Mouse (Mus musculus) forebrain, embryonic 10.5 days (tissue): Measurements from ENCODE around the gene Snx13. TPM values are rescaled to one million over a fixed set of nuclear protein-coding genes. Genes with fewer than 3 reads are reported as not detected.

Experiments
- DNase-seq: peaks from one replicate; pipeline ENCODE4 v3.0.0-alpha.2; 2017; ENCODE audit warnings: low spot score; ENCODE audit errors: extremely low spot score
- H3K27ac ChIP-seq: fragments of 300-500 bp; sonication (generic); 2 replicates; pipeline ENCODE4 v1.5.1; 2016; ENCODE audit warnings: mild to moderate bottlenecking
- H3K27me3 ChIP-seq: fragments of 300-500 bp; sonication (generic); 2 replicates; pipeline ENCODE4 v1.6.1; 2016; ENCODE audit warnings: mild to moderate bottlenecking; ENCODE audit not compliant: poor library complexity, severe bottlenecking
- H3K36me3 ChIP-seq: fragments of 300-500 bp; sonication (generic); replicated peaks from 2 replicates; pipeline ENCODE4 v1.6.1; 2016; ENCODE audit warnings: mild to moderate bottlenecking, moderate library complexity
- H3K4me1 ChIP-seq: fragments of 300-500 bp; sonication (generic); 2 replicates; pipeline ENCODE4 v1.6.1; 2016
- H3K4me3 ChIP-seq: fragments of 300-500 bp; sonication (generic); 2 replicates; pipeline ENCODE4 v1.5.1; 2016; ENCODE audit warnings: mild to moderate bottlenecking, moderate library complexity
- H3K9me3 ChIP-seq: fragments of 300-500 bp; sonication (generic); 2 replicates; pipeline ENCODE4 v1.6.1; 2016; ENCODE audit warnings: mild to moderate bottlenecking, moderate library complexity
- WGBS: fragments of 180-500 bp; shearing (Covaris S2); methylation state at CpG from one replicate; pipeline ENCODE4 v1.1.7; 2016; 5-methylcytosine and 5-hydroxymethylcytosine counted together
- polyA plus RNA-seq: library from polyadenylated mRNA; unstranded; fragments of >200 nt; fragmentation: Nextera tagmentation; extraction: Ambion mirVana; gene quantifications from 2 replicates; pipeline ENCODE4 v1.2.1, GENCODE M21; 2016

Snx13 gene
- polyA plus RNA-seq, 1 experiment from 2014 or later = 16.6 TPM

DNA sequence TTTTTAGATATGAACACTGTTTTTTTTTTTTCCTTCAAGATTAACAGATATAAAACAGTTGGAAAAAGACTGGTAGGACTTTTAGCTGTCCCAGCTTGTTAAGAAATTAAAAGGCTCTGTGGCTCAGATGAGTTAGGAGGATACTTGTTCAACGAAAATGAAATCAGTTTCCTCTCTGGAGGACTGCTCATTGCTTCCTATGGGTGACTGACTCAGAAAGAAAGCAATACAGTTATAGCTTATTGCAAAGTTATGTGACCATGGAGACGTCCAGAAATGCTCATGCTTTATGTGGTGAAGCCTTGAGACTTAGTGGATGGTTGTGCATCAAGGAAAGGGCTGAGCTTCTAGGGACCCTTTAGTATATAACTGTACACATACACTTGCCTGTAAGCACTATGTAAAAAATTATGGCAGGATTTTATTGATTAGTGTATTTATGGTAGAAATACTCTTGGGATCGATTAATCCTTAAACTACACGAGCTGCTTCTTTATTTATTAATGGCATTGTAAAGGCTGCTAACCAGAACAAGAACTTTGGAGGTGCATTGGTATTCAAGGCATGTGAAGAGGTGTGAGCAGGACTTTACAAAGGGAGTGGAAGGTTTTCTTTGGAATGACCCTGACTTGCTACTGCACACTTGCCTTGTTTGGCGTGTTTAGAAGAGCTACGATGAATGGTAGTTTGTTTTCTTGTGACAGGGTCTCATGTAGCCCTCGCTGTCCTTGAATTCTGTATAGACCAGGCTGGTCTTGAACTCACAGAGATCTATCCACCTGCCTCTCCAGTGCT is 4.2 kb downstream of the Snx13 start:
- no peaks in the 10 kb centered on the region for H3K9me3 ChIP-seq

DNA sequence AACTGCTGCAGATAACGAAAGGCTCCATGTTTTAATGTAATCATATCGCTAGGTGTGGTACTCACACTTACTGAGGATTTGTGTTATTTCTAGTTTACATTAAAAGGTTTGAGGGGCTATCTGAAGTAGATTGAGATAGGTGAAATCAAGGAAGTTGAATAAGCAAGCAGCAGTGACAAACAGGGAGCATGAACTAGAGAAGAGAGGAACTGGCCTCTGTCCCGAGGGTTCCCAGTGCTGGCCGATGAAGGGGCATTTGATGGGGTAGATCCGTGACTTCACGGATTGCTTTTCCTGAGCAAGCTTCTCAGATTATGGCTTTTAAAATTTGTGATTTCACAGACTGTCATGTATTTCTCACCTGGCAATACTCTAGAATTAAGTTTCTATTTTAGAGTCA is 7.4 kb downstream of the Snx13 start:
- H3K27me3 ChIP-seq = no peaks in the 10 kb centered on the region
- peaks cover 12% of the 10 kb centered on the region for H3K4me1 ChIP-seq
- WGBS = 93% methylated on average over 6 of the region's 6 CpGs
- peaks cover 9% of the 10 kb centered on the region; the same call in 1 of the 2 replicates for H3K9me3 ChIP-seq
- H3K36me3 ChIP-seq = peaks cover 8% of the 10 kb centered on the region; the same call in 1 of the 2 replicates
- H3K27ac ChIP-seq = no peak overlapping the region
- H3K4me3 ChIP-seq = no peak overlapping the region
- no peak for DNase-seq

More for the DNA sequence above, 4.2 kb downstream of the Snx13 start:
- no peak overlapping the region for H3K4me3 ChIP-seq
- no peaks in the 10 kb centered on the region for H3K27me3 ChIP-seq
- no peak for DNase-seq
- H3K4me1 ChIP-seq = peaks cover 25% of the 10 kb centered on the region
- WGBS = 87% methylated on average over 7 of the region's 7 CpGs
- H3K27ac ChIP-seq = no peak overlapping the region
- H3K36me3 ChIP-seq = no peaks in the 10 kb centered on the region

DNA sequence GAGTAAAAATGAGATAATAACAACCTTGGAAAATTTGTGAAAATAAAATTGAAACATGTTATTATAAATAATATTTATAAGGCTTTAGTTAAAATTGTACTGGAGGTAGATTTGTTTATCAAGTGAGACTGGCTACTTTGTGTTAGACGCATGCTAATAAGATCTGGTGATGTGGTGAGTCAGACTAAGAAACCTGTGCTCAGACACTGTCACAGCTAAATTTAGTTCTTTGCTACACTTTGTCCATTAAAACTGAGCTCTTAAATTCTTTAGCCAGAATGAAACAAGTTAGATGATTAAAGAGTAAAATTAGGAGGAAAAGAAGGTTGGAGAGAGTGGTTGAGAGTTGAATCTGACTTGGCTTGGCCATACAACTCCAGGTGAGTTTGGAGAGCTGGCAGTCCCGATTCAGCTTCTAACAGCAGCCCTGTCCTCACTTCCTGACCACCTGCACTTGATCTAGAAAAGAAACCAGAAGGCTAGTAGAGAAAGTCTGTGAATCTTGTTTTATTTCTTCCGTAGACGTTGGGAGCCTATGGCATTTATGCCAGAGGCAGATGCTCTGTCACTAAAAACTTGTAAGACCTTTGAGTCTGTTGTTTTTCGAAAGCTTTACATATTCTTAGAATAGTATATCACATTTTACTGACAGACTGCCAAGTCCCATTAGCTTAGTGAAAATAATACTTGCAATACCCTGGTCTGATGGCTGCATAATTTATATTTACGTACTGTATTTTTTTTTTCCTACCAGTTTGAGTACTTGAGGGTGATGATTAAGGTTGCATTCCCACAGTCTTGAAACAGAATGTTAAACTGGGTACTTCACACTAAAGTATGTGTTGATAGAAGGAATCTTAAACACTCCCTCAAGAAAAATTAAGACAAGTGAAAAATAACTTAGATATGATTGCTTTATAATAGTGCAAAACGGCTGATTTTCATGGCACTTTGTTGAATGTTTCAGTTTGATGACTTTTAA is 8.4 kb downstream of the Snx13 start:
- no peaks in the 10 kb centered on the region for H3K27me3 ChIP-seq
- peaks cover 9% of the 10 kb centered on the region; the same call in 1 of the 2 replicates for H3K9me3 ChIP-seq
- 93% methylated on average over 7 of the region's 7 CpGs for WGBS
- no peak overlapping the region for H3K4me3 ChIP-seq
- no peak overlapping the region for H3K27ac ChIP-seq
- peaks cover 12% of the 10 kb centered on the region for H3K4me1 ChIP-seq
- peaks cover 8% of the 10 kb centered on the region; the same call in 1 of the 2 replicates for H3K36me3 ChIP-seq
- no peak for DNase-seq

- Histone ChIP-seq H3K36me3 (no peaks in the 10 kb centered on the region), H3K27me3 (no peaks in the 10 kb centered on the region), H3K4me1 (peaks cover 3% of the 10 kb centered on the region; the same call in 1 of the 2 replicates), H3K27ac (no peak overlapping the region), H3K4me3 (no peak overlapping the region), H3K9me3 (no peaks in the 10 kb centered on the region)
- 81% methylated on average over 3 of the region's 3 CpGs for WGBS
- no peak for DNase-seq
Observed at GRCm38 (mm10) chr12:35063697-35064468, 16.9 kb downstream of the Snx13 start.

DNA sequence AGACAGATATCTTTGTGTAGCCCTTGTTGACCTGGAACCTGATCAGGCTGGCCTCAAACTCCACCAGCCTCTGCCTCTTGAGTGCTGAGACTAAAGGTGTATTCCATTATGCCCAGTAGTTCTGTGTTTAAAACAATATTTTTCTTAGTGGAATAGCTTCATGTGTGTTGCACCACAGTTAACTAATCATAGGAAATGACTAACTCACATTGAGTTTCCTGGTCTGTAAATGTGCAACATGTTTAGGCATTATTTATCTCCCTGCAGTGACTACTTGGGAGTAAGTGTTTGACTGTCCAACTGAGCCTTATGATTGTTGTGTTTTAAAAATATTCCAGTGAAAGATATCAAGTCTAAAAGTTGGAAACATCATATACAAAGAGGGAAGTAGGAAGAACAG is 20.6 kb downstream of the Snx13 start:
- DNase-seq = no peak
- no peaks in the 10 kb centered on the region for H3K36me3 ChIP-seq
- no peak overlapping the region for H3K4me3 ChIP-seq
- peaks cover 3% of the 10 kb centered on the region; the same call in 1 of the 2 replicates for H3K4me1 ChIP-seq
- no peaks in the 10 kb centered on the region for H3K27me3 ChIP-seq
- H3K27ac ChIP-seq = no peak overlapping the region
- H3K9me3 ChIP-seq = no peaks in the 10 kb centered on the region

DNA sequence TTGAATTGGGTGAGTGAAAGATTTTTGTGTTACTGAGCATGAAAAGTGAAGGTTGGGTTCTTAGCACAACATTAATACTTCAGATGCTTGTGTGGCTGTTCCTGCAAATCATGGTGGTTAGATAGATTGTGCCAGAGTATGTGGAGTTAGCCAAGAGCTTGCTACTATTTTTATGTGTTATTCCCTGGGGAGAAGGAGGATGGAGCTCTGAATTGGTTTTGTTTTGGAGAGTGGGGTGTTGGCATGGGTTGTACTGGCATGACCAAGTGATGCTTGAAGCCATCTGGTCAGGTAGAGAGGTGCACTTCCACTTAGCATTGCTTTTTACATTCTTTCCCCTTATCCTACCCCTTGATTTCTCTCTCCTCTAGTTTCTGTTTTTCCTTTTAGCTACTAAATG is 24.4 kb downstream of the Snx13 start:
- no peaks in the 10 kb centered on the region for H3K36me3 ChIP-seq
- DNase-seq = no peak
- H3K4me1 ChIP-seq = no peaks in the 10 kb centered on the region
- no peaks in the 10 kb centered on the region for H3K27me3 ChIP-seq
- no peak overlapping the region for H3K4me3 ChIP-seq
- H3K9me3 ChIP-seq = no peaks in the 10 kb centered on the region
- no peak overlapping the region for H3K27ac ChIP-seq

- no peaks in the 10 kb centered on the region for H3K9me3 ChIP-seq
- H3K27me3 ChIP-seq = no peaks in the 10 kb centered on the region
- H3K4me1 ChIP-seq = no peaks in the 10 kb centered on the region
- DNase-seq = no peak
- no peak overlapping the region for H3K27ac ChIP-seq
- no peak overlapping the region for H3K4me3 ChIP-seq
- no peaks in the 10 kb centered on the region for H3K36me3 ChIP-seq
Observed at GRCm38 (mm10) chr12:35072178-35072577, 25.2 kb downstream of the Snx13 start.

DNA sequence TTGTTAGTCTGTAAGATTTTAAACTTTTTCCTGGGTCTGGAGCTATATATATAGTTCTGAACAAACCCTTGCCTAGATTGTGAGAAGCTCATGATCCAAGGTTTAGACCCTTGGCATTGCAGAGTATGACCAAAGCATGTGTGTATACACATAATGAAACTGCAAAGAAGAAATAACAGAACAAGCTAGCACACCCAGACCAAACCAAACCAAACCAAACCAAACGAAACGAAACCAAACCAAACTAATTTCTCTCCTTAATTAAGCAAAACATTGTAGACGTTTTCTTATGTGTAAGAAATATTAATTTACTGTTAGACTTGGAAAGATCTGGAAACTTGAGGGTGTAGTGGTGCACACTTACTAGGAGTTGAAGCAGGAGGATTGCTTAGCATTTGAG is 29.0 kb downstream of the Snx13 start:
- H3K27ac ChIP-seq = no peak overlapping the region
- no peak for DNase-seq
- no peaks in the 10 kb centered on the region for H3K9me3 ChIP-seq
- H3K27me3 ChIP-seq = no peaks in the 10 kb centered on the region
- no peaks in the 10 kb centered on the region for H3K4me1 ChIP-seq
- 80% methylated on average over 3 of the region's 3 CpGs for WGBS
- no peaks in the 10 kb centered on the region for H3K36me3 ChIP-seq
- H3K4me3 ChIP-seq = no peak overlapping the region

DNA sequence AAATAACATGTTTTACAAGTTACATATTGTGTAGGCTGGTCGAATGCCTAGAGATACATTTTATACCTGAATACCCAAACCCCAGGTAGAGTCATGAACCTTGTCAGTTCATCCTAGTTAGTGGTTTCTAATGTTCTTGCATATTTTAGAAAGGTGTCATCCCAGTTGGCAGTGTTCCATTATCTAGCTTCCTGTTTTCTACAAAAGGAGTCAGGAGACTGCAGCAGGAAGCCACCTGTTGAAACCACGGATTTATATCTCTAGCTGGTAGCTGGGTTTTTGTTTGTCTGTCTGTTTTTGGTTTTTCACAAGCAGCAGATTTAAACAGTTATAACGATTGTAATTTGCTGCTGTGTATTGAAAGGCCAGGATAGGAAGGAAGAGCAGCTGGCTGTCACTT is 76.6 kb downstream of the Snx13 start:
- Histone ChIP-seq H3K4me3 (no peak overlapping the region), H3K27me3 (no peaks in the 10 kb centered on the region), H3K27ac (no peak overlapping the region), H3K36me3 (peaks cover 16% of the 10 kb centered on the region), H3K4me1 (no peaks in the 10 kb centered on the region), H3K9me3 (no peaks in the 10 kb centered on the region)
- DNase-seq = no peak
- 87% methylated on average over 3 of the region's 3 CpGs for WGBS

DNA sequence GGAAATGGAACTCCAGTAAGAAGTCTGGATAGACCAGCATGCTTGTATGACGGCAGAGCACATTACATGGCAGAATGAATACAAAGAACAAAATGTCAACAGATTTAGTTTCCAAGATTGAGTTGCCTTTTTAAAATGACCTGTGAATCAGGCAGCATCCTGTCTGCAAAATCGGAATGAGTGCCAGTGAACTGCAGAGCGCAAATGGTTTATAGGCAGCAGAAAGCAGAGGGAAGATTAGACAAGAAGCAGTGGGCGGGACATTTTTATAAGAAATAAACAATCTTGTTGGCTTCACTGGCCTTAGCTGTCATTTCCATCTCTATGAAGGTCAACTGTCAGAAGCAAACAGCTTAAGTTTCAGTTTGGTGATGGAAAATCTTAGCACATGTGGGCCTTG is 106.2 kb downstream of the Snx13 start:
- H3K36me3 ChIP-seq = peaks cover 3% of the 10 kb centered on the region; the same call in 1 of the 2 replicates
- no peaks in the 10 kb centered on the region for H3K4me1 ChIP-seq
- H3K27me3 ChIP-seq = no peaks in the 10 kb centered on the region
- no peaks in the 10 kb centered on the region for H3K9me3 ChIP-seq
- 90% methylated on average over 4 of the region's 4 CpGs for WGBS
- no peak for DNase-seq
- no peak overlapping the region for H3K4me3 ChIP-seq
- no peak overlapping the region for H3K27ac ChIP-seq

DNA sequence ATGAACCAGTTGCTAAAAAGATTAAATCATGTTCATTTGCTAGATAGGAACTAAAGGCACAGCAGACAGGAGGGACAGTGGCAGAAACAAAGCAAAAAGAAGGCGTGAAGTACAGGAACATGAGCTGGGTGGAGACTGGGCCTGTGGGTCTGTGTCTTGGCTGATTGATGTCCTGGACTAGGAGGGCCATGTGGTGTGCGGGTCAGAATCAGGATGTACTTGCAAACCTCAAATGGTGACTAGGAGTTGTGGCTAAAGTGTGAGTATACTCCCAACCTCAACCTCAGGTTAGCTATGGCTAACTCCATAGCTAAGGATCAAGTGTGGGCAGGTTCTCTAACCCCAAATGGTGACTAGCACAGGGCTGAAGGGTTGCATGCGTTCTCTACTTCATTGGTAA is 107.2 kb downstream of the Snx13 start:
- H3K4me3 ChIP-seq = no peak overlapping the region
- no peak for DNase-seq
- no peaks in the 10 kb centered on the region for H3K9me3 ChIP-seq
- H3K36me3 ChIP-seq = no peaks in the 10 kb centered on the region; the same call in 1 of the 2 replicates
- H3K27me3 ChIP-seq = no peaks in the 10 kb centered on the region
- no peaks in the 10 kb centered on the region for H3K4me1 ChIP-seq
- WGBS = 86% methylated on average over 3 of the region's 3 CpGs
- no peak overlapping the region for H3K27ac ChIP-seq

DNA sequence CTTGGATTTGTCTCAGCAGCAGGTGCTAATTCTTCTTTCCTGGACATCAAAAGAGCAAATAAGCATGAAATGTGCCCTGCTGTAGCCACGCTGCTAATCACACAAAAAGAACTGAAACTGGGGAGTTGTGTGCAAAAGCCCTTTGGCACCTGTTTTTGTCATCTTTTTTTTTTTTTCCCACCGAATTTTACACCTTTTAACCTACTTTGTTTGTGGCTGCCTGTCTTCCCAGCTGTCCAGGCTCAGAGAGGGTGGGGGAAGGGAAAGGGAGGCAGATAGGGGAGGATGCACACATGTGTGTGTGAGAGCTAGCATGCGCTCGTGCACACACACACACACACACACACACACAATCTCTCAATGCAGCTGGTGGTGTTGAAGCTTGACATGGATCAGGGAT is 110.3 kb downstream of the Snx13 start:
- WGBS = 63% methylated on average over 4 of the region's 4 CpGs
- no peaks in the 10 kb centered on the region for H3K4me1 ChIP-seq
- no peak overlapping the region for H3K4me3 ChIP-seq
- DNase-seq = no peak
- no peaks in the 10 kb centered on the region for H3K9me3 ChIP-seq
- no peak overlapping the region for H3K27ac ChIP-seq
- no peaks in the 10 kb centered on the region for H3K27me3 ChIP-seq
- H3K36me3 ChIP-seq = no peaks in the 10 kb centered on the region
